Mouse (Mus musculus) ES-CJ7 (cell line): Measurements from ENCODE around the gene Prkd2.
A peak's percentile ranks its signal among the peaks of the same experiment; 100 is the strongest.

ENCODE experiments used
- DNase-seq: peaks from one replicate; pipeline ENCODE4 v3.0.0; 2011; ENCODE audit warnings: low read depth, low spot score

Prkd2 gene

GRCm38 (mm10) chr7:16859902-16860651 is 17.4 kb downstream of the Prkd2 start:
- DNase-seq: peak; percentile 77

GRCm38 (mm10) chr7:16867488-16867887 is 24.8 kb downstream of the Prkd2 start:
- no peak for DNase-seq

- peak; percentile 97 for DNase-seq
These were observed 26.8 kb downstream of the Prkd2 start for GRCm38 (mm10) chr7:16869497-16869896.

GRCm38 (mm10) chr7:16871600-16871999 is 28.9 kb downstream of the Prkd2 start:
- no peak for DNase-seq

GRCm38 (mm10) chr7:16872478-16872877 is 29.8 kb downstream of the Prkd2 start:
- no peak for DNase-seq

- DNase-seq: no peak
These were observed 30.7 kb downstream of the Prkd2 start for GRCm38 (mm10) chr7:16873392-16873791.

- peak; percentile 88 for DNase-seq
These were observed 31.5 kb downstream of the Prkd2 start for GRCm38 (mm10) chr7:16874190-16874589.

GRCm38 (mm10) chr7:16874756-16875309 is 32.1 kb downstream of the Prkd2 start:
- peak; percentile 99 for DNase-seq

- no peak for DNase-seq
These were observed 32.4 kb downstream of the Prkd2 start, which contains the start of gene Dact3 for GRCm38 (mm10) chr7:16875310-16875325. TSS of gene Dact3 (plus strand) at chr7:16875317.

- no peak for DNase-seq
These were observed 32.6 kb downstream of the Prkd2 start for GRCm38 (mm10) chr7:16875326-16875725.

- DNase-seq: no peak
These were observed 33.3 kb downstream of the Prkd2 start for GRCm38 (mm10) chr7:16876006-16876405.

- DNase-seq: peak; percentile 43
These were observed 33.9 kb downstream of the Prkd2 start for GRCm38 (mm10) chr7:16876608-16877007.

GRCm38 (mm10) chr7:16877717-16878116 is 35.0 kb downstream of the Prkd2 start:
- DNase-seq: no peak

GRCm38 (mm10) chr7:16879796-16880547 is 37.3 kb downstream of the Prkd2 start:
- DNase-seq: peak; percentile 70

GRCm38 (mm10) chr7:16880615-16881014 is 37.9 kb downstream of the Prkd2 start:
- peak; percentile 63 for DNase-seq

- no peak for DNase-seq
These were observed 40.5 kb downstream of the Prkd2 start for GRCm38 (mm10) chr7:16883162-16883561.

GRCm38 (mm10) chr7:16884334-16884733 is 41.6 kb downstream of the Prkd2 start:
- DNase-seq: no peak

- DNase-seq: peak; percentile 43
These were observed 42.6 kb downstream of the Prkd2 start for GRCm38 (mm10) chr7:16885271-16885776.

- no peak for DNase-seq
These were observed 43.2 kb downstream of the Prkd2 start for GRCm38 (mm10) chr7:16885905-16886304.

- no peak for DNase-seq
These were observed 47.8 kb downstream of the Prkd2 start for GRCm38 (mm10) chr7:16890536-16890935.

- no peak for DNase-seq
These were observed 48.2 kb downstream of the Prkd2 start for GRCm38 (mm10) chr7:16890944-16891343.

- peak; percentile 92 for DNase-seq
These were observed 49.1 kb downstream of the Prkd2 start, which contains the start of gene Gng8 for GRCm38 (mm10) chr7:16891641-16892351. TSS of gene Gng8 (plus strand) at chr7:16891786.
